Mouse (Mus musculus) ZHBTc4 (cell line): ENCODE data around the gene Add2.
A peak's percentile ranks its signal among the peaks of the same experiment; 100 is the strongest.

Source experiments
- DNase-seq: peaks from one replicate; pipeline ENCODE4 v3.0.0-alpha.2; 2011; ENCODE audit warnings: low read depth, low spot score

Add2 gene

DNA sequence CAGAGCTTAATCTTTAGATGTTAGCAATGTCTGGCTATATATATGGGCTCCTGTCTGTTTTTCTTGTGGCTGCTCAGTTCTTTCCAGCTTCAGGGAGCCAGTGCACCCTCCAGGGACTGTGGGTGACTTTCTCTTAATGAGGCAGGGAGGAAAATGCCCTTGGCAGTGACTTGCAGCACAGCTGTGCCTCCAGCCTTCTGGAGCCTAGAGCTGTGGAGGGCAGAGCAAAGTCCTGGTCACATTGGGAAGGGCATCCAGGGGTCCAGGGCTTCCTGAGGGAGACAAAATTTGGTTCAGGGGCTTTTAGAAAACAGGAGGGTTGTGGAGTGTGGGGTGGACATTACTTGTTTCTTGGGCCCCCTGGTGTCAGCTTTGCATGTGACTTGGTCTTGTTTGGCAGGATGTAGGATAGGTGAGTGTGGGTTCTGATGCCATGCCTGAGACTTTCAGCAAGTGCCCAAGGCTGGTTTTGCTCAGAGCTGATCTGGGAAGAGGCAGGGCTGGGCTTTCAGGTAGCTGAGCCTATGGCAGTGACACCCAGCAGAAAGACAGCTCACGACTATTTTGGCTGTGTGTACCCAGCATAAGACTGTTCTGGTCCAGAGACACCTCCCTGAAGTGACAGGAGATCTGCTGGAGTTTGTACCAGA lies 50.0 kb downstream of the Add2 start:
- no peak for DNase-seq

DNA sequence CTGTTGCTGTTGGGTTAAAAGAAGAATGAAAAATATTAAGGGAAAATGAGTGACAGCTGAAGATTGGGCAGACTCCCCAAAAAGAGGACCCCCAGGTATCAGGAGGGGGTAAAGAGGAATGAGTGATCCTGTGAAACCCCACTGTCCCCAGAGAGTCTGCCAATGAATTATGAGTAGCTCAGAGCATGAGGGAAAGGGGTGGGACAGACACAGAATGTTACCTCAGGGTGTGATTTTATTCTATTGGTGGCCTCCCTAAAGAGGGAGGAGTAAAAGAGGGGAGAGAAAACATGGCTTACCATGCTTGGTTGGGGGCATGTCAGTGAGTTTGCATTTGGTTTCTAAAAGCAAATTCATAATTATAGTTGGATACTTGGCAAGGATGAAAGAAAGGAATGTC lies 50.8 kb downstream of the Add2 start:
- no peak for DNase-seq

DNA sequence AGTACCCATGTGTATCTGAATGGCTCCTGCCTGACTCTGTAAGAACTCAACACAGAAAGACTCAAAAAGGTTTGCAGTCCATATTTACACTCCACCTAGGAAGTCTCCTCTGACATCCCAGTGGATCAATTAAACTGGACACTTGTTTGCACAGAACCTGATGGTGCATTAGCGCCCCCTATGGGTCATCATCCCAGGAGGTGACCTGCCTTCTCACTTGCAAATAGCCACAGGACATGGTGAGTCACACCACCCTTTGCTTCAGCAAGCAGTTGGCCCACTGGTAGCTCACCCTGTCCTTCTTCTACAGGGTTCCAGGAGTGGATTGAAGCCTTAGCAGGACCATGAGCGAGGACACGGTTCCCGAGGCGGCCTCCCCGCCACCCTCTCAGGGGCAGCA lies 57.0 kb downstream of the Add2 start:
- DNase-seq: peak; percentile 73

DNA sequence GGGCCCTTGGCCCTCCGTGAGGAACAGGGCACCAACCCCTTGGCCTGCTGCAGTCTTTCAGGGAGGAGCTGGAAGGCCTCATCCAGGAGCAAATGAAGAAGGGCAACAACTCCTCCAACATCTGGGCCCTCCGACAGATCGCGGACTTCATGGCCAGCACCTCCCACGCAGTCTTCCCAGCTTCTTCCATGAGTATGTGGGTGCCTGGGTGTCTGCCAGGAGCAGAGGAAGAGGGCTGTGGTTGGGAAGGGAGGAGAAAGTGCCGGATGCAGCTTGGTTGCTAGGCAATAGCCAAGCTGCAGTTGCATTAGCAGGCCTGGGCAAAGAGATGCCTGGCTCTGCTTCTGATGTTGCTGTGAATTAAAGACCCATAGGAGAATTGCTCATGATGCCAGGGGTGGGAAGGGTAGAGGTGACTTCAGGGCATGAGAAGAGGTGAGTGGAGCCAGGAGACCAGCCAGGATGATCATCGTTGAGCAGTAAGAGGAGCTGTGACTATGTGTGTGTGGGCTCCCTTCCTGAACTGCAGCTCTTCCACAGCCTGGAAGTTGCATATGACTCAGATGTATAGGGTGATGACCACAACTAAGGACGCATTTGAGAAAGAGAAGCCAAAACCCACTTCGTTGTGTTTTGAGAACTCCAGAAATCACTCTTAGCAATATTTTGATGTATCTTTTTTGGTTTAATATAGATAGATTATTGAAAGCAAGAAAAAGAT lies 58.5 kb downstream of the Add2 start:
- DNase-seq: no peak

DNA sequence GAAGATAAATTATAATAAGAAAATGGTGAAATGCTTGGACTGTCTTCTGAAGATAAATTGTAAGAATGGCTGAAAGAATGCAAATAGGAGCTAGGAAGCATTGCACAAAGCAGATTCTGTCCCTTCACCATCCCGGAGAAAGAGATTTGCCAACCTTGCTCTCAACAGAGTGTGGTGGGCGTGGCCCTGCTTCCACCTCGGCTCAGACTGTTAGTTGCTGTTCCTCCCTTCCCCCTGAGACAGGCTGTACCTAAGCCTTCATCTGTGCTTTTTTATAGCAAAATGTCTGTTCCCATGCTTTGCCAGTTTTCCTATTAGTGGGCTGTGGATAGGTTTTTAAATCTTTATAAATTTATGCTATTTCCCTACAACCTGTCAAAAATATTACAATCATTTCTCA lies 59.3 kb downstream of the Add2 start:
- no peak for DNase-seq

DNA sequence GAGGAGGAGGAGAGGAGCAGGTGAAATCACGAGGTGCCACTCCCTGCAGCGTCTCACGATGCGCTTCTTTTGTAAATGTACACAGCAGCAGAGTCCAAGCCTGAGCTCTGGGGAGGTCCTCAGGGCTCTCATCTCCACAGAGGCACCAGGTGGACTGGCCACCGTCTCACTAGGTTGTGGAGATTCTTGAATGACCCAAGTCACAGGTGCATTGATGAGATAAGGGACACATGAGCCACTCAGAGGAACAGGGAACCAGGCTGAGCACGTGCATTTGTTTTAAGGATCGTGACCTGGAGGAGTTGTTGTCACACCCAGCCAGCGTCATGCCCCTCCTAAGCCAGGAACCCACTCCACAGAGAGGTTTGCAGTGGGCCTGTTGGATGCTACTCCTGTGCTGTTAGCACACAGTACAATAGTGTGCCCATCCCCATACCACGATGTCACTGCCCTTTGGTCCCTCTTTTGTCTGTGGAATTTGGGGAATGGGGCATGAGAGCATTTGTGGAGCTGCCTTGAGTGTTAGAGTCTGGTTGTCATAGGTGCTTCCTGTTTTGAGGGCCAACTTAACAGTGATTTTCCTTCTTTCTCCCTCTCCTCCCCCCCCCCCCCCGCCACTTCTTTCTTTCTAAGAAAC lies 65.8 kb downstream of the Add2 start:
- DNase-seq: peak; percentile 9

DNA sequence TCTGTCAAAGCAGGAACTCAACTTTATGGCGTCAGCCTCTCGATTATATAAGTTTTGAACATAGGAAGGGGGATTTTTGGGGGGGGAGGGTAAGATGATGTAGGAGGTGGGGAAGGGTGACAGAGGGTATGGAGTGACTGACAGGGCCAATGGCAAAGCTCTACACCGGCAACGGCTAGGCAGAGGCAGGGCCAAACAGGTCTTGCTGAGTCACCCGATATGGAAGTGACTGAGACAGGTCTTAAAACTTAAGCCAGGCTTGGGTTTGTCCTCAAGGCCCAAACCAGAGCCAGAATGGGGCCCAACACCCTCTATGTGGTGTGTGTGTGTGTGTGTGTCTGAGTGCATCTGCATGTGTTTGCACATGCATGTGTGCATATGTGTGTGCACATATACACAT lies 67.0 kb downstream of the Add2 start:
- no peak for DNase-seq

DNA sequence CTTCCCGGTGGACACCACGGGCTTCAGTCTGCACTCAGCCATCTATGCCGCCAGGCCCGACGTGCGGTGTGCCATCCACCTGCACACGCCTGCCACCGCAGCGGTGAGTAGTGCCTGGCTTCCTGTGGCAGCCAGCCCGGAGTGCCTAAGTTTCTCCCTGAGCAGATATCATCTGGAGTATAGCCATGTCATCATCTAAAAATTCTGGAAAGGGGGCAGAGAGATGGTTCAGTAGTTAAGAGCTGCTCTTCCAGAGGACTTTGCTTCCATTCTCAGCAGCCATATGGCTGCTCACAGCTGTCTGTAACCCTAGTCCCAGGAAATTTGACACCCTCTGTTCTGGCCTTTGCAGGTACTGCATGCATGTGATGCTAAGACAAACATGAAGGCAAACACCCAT lies 68.3 kb downstream of the Add2 start:
- peak; percentile 5 for DNase-seq

DNA sequence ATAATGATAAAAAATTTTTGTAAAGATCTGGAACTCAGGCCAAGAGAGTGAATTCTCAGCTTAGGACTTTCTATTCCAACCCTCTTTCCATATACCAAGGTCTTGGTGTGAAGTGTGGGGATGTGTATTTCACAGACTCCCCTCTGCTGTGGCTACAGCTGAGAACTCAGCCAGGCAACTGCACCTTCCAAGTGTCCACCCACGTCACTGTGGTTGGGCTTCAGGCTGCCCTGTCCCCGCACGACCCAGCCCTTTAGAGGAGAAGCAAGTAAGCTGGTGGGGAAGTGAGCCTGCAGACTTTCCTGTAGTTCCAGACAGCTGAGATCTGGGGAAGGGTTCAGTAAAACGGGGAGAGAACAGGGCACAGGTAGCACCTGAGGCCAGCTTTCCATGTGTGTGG lies 68.7 kb downstream of the Add2 start:
- DNase-seq: no peak

DNA sequence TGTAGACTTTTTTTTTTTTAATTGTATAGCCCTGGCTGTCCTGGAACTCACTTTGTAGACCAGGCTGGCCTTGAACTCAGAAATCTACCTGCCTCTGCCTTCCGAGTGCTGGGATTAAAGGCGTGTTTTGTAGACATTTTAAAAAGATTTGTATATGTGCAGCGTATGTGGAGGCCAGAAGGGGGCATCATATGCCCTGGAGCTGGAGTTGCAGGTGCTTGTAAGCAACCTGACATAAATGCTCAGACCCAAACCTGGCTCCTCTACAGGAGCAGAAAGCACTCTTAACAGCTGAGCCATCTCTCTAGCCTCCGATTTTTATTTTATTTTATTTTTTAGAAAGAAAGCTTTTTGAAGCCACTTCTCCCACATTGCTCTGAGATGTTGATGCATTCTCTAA lies 70.5 kb downstream of the Add2 start:
- peak; percentile 48 for DNase-seq

DNA sequence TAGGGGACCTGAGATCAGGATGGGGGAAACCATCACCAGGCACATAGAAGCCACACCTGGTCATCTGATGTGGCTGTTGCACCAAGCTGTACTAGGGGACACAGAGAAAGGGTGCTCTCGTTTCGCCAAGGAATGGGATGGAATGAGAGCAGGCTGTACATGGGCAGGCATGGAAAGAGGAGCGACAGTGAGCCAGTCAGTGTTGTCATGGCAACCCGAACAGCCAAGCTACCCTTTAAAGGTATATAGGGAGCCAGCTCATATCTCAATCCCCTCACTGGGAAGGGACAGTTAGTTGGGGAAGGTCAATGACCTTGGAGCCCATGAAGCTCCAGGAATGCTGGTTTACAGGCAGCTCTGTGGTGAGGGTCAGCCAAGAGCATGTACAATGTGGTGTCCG lies 73.0 kb downstream of the Add2 start:
- DNase-seq: peak; percentile 11

DNA sequence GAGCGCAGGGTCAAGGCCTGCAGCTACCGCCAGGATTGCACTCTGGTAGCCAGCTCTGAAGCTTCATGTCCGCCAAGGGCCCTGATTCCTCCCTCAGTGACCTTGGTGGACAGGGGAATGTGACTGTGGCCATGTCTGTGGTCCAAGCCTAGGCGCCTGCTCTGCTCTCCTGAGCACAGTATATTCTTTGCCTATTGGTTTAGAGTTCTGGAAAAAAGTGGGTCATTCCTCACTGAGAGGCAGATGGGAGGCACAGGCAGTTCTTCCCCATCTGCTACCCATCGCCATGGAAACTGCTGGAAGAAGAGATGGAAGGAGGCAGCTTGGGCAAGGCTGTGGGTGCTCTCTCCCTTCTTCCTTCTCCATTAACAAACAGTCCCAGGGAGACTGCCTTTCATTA lies 74.4 kb downstream of the Add2 start:
- no peak for DNase-seq

DNA sequence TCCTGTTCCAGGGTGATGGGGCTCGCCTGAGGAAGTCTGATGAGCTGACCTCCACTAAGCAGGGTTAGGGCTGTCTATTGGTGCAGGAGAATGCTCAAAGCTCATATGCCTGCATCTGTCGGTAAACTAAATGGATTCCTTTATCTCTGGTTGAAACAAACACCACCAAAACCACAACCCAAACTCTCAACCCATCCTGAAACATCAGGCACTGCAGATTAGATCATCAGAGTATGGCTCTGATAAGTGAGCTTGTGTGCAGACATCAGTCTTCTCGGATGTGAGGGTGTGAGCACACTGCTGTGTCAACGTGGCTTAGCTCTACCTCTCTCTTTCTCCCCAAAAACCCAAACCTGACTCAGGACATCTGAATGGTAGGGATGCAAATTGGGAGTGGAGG lies 75.1 kb downstream of the Add2 start:
- DNase-seq: no peak

DNA sequence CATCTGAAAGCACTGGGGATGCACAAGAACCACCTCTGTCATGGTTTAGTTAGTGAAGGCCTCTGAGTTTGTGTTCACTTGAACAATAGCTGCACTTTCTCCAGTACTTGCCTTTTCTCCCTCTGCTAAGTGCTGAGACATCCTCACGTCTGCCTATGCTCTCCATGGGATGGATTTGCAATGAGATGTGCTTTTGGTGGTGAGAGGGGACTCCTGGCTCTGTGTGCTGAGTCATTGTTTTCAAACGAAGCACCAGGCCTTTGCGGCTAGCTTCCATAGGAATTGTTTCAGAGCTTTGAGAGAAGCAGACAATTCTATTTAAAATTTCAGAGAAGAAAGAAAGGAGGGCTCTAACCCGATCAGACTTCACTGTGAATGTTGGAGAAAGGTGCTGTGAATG lies 76.2 kb downstream of the Add2 start:
- no peak for DNase-seq

DNA sequence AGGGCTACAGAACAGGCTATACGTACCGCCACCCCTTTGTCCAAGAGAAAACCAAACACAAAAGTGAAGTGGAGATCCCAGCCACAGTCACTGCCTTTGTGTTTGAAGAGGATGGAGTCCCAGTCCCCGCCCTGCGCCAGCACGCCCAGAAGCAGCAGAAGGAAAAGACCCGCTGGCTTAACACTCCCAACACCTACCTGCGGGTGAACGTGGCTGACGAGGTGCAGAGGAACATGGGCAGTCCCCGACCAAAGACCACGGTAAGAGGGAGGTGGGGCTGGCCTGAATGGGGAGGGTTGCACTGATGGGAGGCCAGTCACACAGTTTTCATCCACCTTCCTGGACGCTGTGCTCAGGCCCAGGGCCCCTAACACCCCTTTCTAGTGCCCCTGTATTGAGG lies 77.6 kb downstream of the Add2 start:
- DNase-seq: peak; percentile 16

DNA sequence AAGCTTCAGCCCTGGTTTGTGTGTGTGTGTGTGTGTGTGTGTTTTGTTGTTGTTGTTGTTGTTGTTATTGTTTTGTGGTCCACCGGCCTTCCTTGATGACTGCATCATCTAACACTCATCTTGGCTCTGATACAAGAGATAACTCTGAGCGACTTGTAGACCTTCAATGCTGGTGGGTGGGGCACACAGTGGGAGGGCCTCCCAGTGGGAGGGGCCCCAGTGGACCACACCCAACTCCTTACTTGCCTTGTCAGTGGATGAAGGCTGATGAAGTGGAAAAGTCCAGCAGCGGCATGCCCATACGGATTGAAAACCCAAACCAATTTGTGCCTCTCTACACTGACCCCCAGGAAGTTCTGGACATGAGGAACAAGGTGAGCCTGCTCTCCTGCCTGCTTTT lies 78.6 kb downstream of the Add2 start:
- peak; percentile 22 for DNase-seq

DNA sequence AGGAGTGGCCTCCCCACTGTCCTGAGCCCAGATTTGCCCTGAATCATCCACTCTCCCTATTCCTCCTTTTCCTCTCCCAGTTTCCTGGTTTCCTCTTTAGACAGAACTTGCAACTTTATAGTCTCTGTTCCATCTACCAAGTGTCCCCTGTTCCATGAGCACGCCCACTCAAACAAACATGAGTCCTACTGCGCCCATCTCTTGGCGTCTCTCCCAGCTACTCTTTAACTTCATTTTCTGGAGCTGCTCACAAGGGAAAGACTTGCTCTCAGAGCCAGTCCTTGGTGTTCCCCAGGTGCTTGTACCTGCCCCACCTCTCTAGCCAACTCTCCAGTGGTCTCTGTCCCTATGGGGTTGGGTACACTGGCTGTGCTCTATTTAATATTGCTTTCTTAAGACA lies 87.4 kb downstream of the Add2 start:
- no peak for DNase-seq

DNA sequence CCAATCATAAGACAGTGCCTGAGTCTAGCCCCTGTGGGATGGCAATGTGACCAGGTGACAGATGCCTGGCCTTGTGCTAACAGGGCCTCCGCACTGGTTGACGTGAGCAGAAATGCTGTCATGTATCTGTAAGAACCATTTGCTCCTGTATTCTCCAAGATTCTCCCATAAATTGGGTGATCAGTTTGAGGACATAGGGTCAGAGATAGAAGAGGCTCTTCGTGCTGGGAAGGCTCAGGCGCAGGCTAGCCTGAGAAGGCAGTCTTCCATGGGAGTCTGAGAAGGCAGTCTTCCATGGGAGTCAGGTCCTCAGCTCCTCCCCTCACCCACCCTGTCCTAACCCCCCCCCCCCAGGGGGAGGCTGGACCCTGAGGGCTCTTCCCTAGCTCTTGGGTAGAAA lies 94.6 kb downstream of the Add2 start:
- no peak for DNase-seq

DNA sequence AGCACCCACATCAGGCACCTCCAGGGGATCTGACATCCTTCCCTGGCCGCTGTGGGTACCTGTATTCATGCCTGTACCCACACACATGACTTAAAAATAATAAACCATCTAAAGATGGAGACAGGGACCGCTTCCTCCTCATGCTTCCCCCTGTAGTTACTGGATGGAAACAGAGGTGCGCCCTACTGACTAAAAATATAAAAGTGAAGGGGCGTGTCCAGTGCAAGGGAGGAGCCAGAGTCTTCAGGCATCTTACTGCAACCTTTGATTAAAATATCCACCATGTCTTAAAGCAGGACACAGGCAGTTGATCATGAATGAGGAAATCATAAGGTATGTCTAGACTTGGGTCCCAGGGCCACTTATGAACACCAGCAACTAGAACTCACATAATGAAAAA lies 97.3 kb downstream of the Add2 start:
- no peak for DNase-seq

DNA sequence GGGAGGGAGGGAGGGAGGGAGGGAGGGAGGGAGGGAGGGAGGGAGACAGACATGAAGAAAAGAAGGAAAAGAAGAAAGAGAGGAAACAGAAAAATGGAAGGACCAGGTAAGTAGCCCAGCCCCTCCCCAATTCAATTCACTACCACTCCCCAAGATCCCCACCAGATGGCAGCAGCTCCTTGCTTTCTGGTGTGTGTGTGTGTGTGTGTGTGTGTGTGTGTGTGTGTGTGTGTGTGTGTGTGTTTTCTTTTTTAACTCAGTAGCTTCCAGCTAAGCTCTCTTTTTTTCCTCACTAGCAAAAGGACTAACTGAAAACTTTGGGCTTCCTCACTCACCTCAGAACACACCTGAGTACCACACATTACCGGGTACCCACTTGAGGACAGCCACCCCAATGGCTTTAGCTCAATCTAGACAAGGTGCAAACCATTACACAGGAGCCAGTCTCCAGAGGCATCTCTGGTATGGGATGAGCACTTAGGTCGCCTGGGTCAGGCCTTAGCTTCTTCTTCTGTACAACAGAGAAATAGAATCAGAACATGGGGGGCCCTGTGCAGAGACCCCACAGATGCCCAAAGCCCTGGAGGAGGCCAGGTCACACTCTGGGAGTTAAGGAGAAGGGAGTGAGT lies 98.6 kb downstream of the Add2 start:
- peak; percentile 56 for DNase-seq

DNA sequence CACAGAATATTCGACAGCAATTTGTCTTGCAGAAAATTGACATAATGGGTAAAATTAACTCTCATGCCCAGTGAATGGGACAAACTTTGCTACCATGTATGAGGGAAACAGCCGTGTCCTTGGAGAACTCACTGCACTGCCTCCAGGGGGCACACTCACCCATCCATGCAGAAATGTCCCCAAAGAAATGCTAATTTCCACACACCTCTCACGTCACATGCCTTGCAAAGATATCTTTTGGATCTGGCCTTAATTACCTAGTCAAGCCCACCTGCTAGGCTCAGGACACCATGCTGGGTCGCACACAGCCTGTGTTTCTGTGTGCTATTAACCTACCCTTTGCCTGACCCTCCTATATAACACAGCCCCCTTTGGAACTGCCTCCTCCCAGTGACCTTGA lies 100.0 kb downstream of the Add2 start:
- peak; percentile 81 for DNase-seq

DNA sequence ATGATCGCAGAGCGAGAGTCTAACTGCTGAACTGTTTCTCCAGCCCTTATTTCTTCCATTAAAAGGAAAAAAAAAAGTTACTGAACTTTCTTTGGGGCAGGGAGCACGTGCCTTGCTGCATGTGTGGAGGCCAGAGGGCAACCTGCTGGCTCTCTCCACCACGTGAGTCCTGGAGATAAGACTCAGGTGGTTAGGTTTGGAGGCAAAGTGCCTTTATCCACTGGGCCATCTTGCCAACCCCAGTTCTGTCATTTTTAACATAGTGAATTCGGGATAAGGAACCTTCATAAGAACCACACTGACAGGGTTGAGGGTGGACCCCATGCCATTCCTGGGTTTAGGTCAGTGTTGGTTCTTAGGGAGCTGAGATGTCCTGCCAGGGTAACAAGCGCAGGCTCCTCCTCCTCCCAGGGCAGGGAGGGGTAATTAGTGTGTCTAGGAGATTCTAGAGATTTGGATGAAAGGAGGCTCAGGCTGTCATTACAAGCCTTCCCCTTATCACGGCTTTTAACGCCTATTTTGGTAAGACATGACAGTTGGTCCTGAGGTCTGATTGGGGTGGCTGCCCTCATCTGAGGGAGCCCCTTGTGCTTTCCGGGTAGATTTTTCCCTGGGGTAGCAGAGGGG lies 101.5 kb downstream of the Add2 start:
- no peak for DNase-seq
